Mouse (Mus musculus) lung, embryonic 16.5 days (tissue): ENCODE measurements around the gene Galp. TPM values are rescaled to one million over a fixed set of nuclear protein-coding genes. Genes with fewer than 3 reads are reported as not detected.

ENCODE experiments used
- ATAC-seq: fragments of 200-750 bp; cut with Nextera tagmentation; 2 replicates; pipeline ENCODE4 v1.8.0; 2017; ENCODE audit warnings: low read depth, mild to moderate bottlenecking, moderate library complexity
- H3K27ac ChIP-seq: fragments of 300-500 bp; sonication (generic); 2 replicates; pipeline ENCODE4 v1.5.1; 2014; ENCODE audit warnings: mild to moderate bottlenecking, control low read depth, low read length
- H3K27me3 ChIP-seq: fragments of 300-500 bp; sonication (generic); 2 replicates; pipeline ENCODE4 v1.6.1; 2014; ENCODE audit warnings: low read depth, low read length, mixed read lengths; ENCODE audit not compliant: control insufficient read depth, insufficient read depth
- H3K36me3 ChIP-seq: fragments of 300-500 bp; sonication (generic); 2 replicates; pipeline ENCODE4 v1.6.1; 2014; ENCODE audit warnings: low read length; ENCODE audit not compliant: control insufficient read depth, insufficient read depth
- H3K4me1 ChIP-seq: fragments of 300-500 bp; sonication (generic); replicated peaks from 2 replicates; pipeline ENCODE4 v1.6.1; 2014; ENCODE audit warnings: low read length, mixed read lengths; ENCODE audit not compliant: control insufficient read depth, insufficient read depth
- H3K4me2 ChIP-seq: fragments of 300-500 bp; sonication (generic); 2 replicates; pipeline ENCODE4 v1.6.1; 2014; ENCODE audit warnings: low read depth, low read length, control low read depth
- H3K4me3 ChIP-seq: fragments of 300-500 bp; sonication (generic); 2 replicates; pipeline ENCODE4 v1.5.1; 2014; ENCODE audit warnings: mild to moderate bottlenecking, low read length, control low read depth
- H3K9ac ChIP-seq: fragments of 300-500 bp; sonication (generic); 2 replicates; pipeline ENCODE4 v1.6.1; 2014; ENCODE audit warnings: low read length, control low read depth
- H3K9me3 ChIP-seq: fragments of 300-500 bp; sonication (generic); 2 replicates; pipeline ENCODE4 v1.6.1; 2016; ENCODE audit warnings: low read length; ENCODE audit not compliant: control insufficient read depth
- WGBS: fragments of 180-500 bp; shearing (Covaris S2); extraction: QIAGEN DNeasy Blood & Tissue Kit; methylation state at CpG from one replicate; pipeline ENCODE4 v1.1.7; 2014; 5-methylcytosine and 5-hydroxymethylcytosine counted together
- polyA plus RNA-seq: library from polyadenylated mRNA; unstranded; fragments of >200 nt; fragmentation: Nextera tagmentation; extraction: Ambion mirVana; gene quantifications from 2 replicates; pipeline ENCODE4 v1.2.1, GENCODE M21; 2015

Gene Galp
- polyA plus RNA-seq, 1 experiment from 2014 or later, result not detected

GRCm38 (mm10) chr7:6157479-6157878, 39.4 kb upstream of the Galp start:
- 46% methylated on average over 1 of the region's 1 CpGs for WGBS
- Histone ChIP-seq H3K36me3 (no peaks in the 10 kb centered on the region), H3K27me3 (no peaks in the 10 kb centered on the region), H3K4me3 (no peak overlapping the region), H3K4me2 (no peak overlapping the region), H3K27ac (no peak overlapping the region), H3K9ac (no peak overlapping the region), H3K9me3 (no peaks in the 10 kb centered on the region), H3K4me1 (peaks cover 15% of the 10 kb centered on the region)
- ATAC-seq, result no peak

GRCm38 (mm10) chr7:6159604-6160003, 37.3 kb upstream of the Galp start:
- no peak for ATAC-seq
- Histone ChIP-seq H3K9me3 (no peaks in the 10 kb centered on the region), H3K27me3 (no peaks in the 10 kb centered on the region), H3K9ac (no peak overlapping the region), H3K4me1 (peaks cover 8% of the 10 kb centered on the region), H3K4me2 (no peak overlapping the region), H3K36me3 (no peaks in the 10 kb centered on the region), H3K27ac (no peak overlapping the region), H3K4me3 (no peak overlapping the region)
- 61% methylated on average over 3 of the region's 3 CpGs for WGBS

GRCm38 (mm10) chr7:6161541-6161940, 35.3 kb upstream of the Galp start:
- Histone ChIP-seq H3K4me1 (peaks cover 5% of the 10 kb centered on the region; the same call in 1 of the 2 replicates), H3K9me3 (no peaks in the 10 kb centered on the region), H3K27me3 (no peaks in the 10 kb centered on the region), H3K36me3 (no peaks in the 10 kb centered on the region), H3K9ac (no peak overlapping the region), H3K4me2 (no peak overlapping the region), H3K4me3 (no peak overlapping the region), H3K27ac (no peak overlapping the region)
- ATAC-seq, result 0 out of 2 replicates have a peak, but pooled peaks have one; percentile 27
- 34% methylated on average over 3 of the region's 3 CpGs for WGBS

- no peak overlapping the region for H3K27ac ChIP-seq
- ATAC-seq, result no peak
- H3K4me1 ChIP-seq, result peaks cover under 1% of the 10 kb centered on the region; the same call in 1 of the 2 replicates
- no peak overlapping the region for H3K4me3 ChIP-seq
- H3K4me2 ChIP-seq, result no peak overlapping the region
- no peak overlapping the region for H3K9ac ChIP-seq
- WGBS, result 63% methylated on average over 4 of the region's 4 CpGs
- H3K9me3 ChIP-seq, result no peaks in the 10 kb centered on the region
- H3K36me3 ChIP-seq, result no peaks in the 10 kb centered on the region
- no peaks in the 10 kb centered on the region for H3K27me3 ChIP-seq
These were observed 34.7 kb upstream of the Galp start for GRCm38 (mm10) chr7:6162172-6162571.

GRCm38 (mm10) chr7:6164671-6165070, 32.2 kb upstream of the Galp start:
- H3K9ac ChIP-seq, result no peak overlapping the region
- 48% methylated on average over 5 of the region's 5 CpGs for WGBS
- no peaks in the 10 kb centered on the region; the same call in 1 of the 2 replicates for H3K4me1 ChIP-seq
- H3K4me3 ChIP-seq, result no peak overlapping the region
- no peaks in the 10 kb centered on the region for H3K27me3 ChIP-seq
- H3K27ac ChIP-seq, result no peak overlapping the region
- H3K4me2 ChIP-seq, result no peak overlapping the region
- no peaks in the 10 kb centered on the region for H3K9me3 ChIP-seq
- ATAC-seq, result no peak
- no peaks in the 10 kb centered on the region for H3K36me3 ChIP-seq

GRCm38 (mm10) chr7:6169403-6169802, 27.5 kb upstream of the Galp start:
- Histone ChIP-seq H3K4me2 (no peak overlapping the region), H3K27ac (0 out of 2 replicates have a peak overlapping the region, but pooled peaks have one; percentile 27), H3K9ac (no peak overlapping the region), H3K27me3 (no peaks in the 10 kb centered on the region), H3K36me3 (no peaks in the 10 kb centered on the region), H3K4me1 (peaks cover 4% of the 10 kb centered on the region), H3K4me3 (no peak overlapping the region), H3K9me3 (no peaks in the 10 kb centered on the region)
- ATAC-seq, result no peak
- WGBS, result 54% methylated on average over 3 of the region's 3 CpGs

GRCm38 (mm10) chr7:6170391-6170790, 26.5 kb upstream of the Galp start:
- Histone ChIP-seq H3K4me1 (peaks cover 4% of the 10 kb centered on the region), H3K4me3 (no peak overlapping the region), H3K4me2 (no peak overlapping the region), H3K27ac (no peak overlapping the region), H3K36me3 (no peaks in the 10 kb centered on the region; the same call in 1 of the 2 replicates), H3K9me3 (no peaks in the 10 kb centered on the region), H3K9ac (no peak overlapping the region), H3K27me3 (no peaks in the 10 kb centered on the region)
- ATAC-seq, result no peak
- 68% methylated on average over 9 of the region's 9 CpGs for WGBS

GRCm38 (mm10) chr7:6170871-6171270, 26.0 kb upstream of the Galp start:
- peak overlapping the region; percentile 79 for H3K4me3 ChIP-seq
- peaks cover 4% of the 10 kb centered on the region for H3K4me1 ChIP-seq
- no peak for ATAC-seq
- peak overlapping the region; percentile 81 for H3K4me2 ChIP-seq
- peak overlapping the region; percentile 92 for H3K27ac ChIP-seq
- whole genome bisulfite sequencing, result 31% methylated on average over 6 of the region's 6 CpGs
- no peaks in the 10 kb centered on the region for H3K9me3 ChIP-seq
- H3K36me3 ChIP-seq, result no peaks in the 10 kb centered on the region; the same call in 1 of the 2 replicates
- H3K9ac ChIP-seq, result peak overlapping the region; percentile 40
- H3K27me3 ChIP-seq, result no peaks in the 10 kb centered on the region

GRCm38 (mm10) chr7:6171444-6172005, 25.4 kb upstream of the Galp start:
- no peaks in the 10 kb centered on the region; the same call in 1 of the 2 replicates for H3K36me3 ChIP-seq
- H3K4me2 ChIP-seq, result peak overlapping the region; percentile 81
- H3K9me3 ChIP-seq, result no peaks in the 10 kb centered on the region
- under 1% methylated on average over 24 of the region's 24 CpGs for WGBS
- H3K4me1 ChIP-seq, result peaks cover 4% of the 10 kb centered on the region
- peak overlapping the region; percentile 92 for H3K27ac ChIP-seq
- no peaks in the 10 kb centered on the region for H3K27me3 ChIP-seq
- ATAC-seq, result peak; percentile 40
- H3K4me3 ChIP-seq, result peak overlapping the region; percentile 79
- H3K9ac ChIP-seq, result peak overlapping the region; percentile 40
